ENCODE assay signal across 11 mouse cellular contexts in genomic region chr11:97813085-97813484, GRCm38 (mm10). TPM values are rescaled to one million over a fixed set of nuclear protein-coding genes. Genes with fewer than 3 reads are reported as not detected.
DNase-seq lines count a peak whose midpoint lies in the region; ATAC-seq and TF ChIP-seq lines count a peak whose summit lies in the region.
"Had no signal": no experiment of that assay in that cellular context is flagged by ENCODE, and none has a peak within 500 bp of the region (broad histone marks: within the 10 kb centered on the region; RNA-seq: fewer than 3 reads in every experiment).

No protein-coding gene starts in this region.

- H3K4me1 ChIP-seq in embryonic facial prominence, embryonic 13.5 days, result peaks cover 92% of the 10 kb centered on the region
- peaks cover 72% of the 10 kb centered on the region for H3K4me1 ChIP-seq in intestine, embryonic 14.5 days (replicated peaks; ENCODE audit: control insufficient read depth, insufficient read depth, low read length)
- H3K4me1 ChIP-seq in neural tube, embryonic 13.5 days (replicated peaks), result peaks cover 76% of the 10 kb centered on the region

- no peak overlapping the region for H3K4me2 ChIP-seq in embryonic facial prominence, embryonic 13.5 days
- no peak overlapping the region for H3K4me2 ChIP-seq in intestine, embryonic 14.5 days (ENCODE audit: low read length)
- peak overlapping the region; percentile 40 for H3K4me2 ChIP-seq in neural tube, embryonic 13.5 days

- no peaks in the 10 kb centered on the region for H3K27me3 ChIP-seq in embryonic facial prominence, embryonic 13.5 days
- no peaks in the 10 kb centered on the region for H3K27me3 ChIP-seq in intestine, embryonic 14.5 days (replicated peaks; ENCODE audit: control insufficient read depth, insufficient read depth, low read length)
- no peaks in the 10 kb centered on the region for H3K27me3 ChIP-seq in neural tube, embryonic 13.5 days

- TF ChIP-seq CTCF in left cerebral cortex, adult 2 months (IDR thresholded peaks at IDR 0.05), result no peak

- intact Hi-C loops in left cerebral cortex, adult 2 months (cut with DNase I), result no loop called here
- intact Hi-C loops in left cerebral cortex, postnatal 25 days (cut with DNase I), result no loop called here

- H3K27ac ChIP-seq in left cerebral cortex, adult 2 months, result peak overlapping the region; percentile 40
- H3K27ac ChIP-seq in embryonic facial prominence, embryonic 13.5 days, result peak overlapping the region; percentile 22; the same call in 1 of the 2 replicates
- H3K27ac ChIP-seq in intestine, embryonic 14.5 days (ENCODE audit: low read depth), result peak overlapping the region; percentile 62; the same call in 1 of the 2 replicates
- H3K27ac ChIP-seq in neural tube, embryonic 13.5 days (replicated peaks), result peak overlapping the region; percentile 90

- H3K9ac ChIP-seq in embryonic facial prominence, embryonic 13.5 days, result 0 out of 2 replicates have a peak overlapping the region, but pooled peaks have one; percentile 27
- no peak overlapping the region for H3K9ac ChIP-seq in intestine, embryonic 14.5 days (ENCODE audit: low read length)
- H3K9ac ChIP-seq in neural tube, embryonic 13.5 days, result peak overlapping the region; percentile 51

- H3K4me3 ChIP-seq in left cerebral cortex, adult 2 months, result no peak overlapping the region
- H3K4me3 ChIP-seq in embryonic facial prominence, embryonic 13.5 days, result no peak overlapping the region
- no peak overlapping the region for H3K4me3 ChIP-seq in intestine, embryonic 14.5 days (ENCODE audit: low read depth, low read length)
- H3K4me3 ChIP-seq in neural tube, embryonic 13.5 days, result no peak overlapping the region

- no peak for DNase-seq in left cerebral cortex, adult 2 months (ENCODE audit: extremely low spot score in 1 of 2, low spot score in 2 of 2)
- no peak for DNase-seq in left cerebral cortex, postnatal 25 days (ENCODE audit: low spot score in 2 of 2)
- no peak for DNase-seq in intestine, embryonic 14.5 days (ENCODE audit: low spot score)
- DNase-seq in urinary bladder, postnatal 14 days (ENCODE audit: low spot score), result no peak
- no peak for DNase-seq in spleen, postnatal 14 days (ENCODE audit: low spot score in 2 of 2)
- DNase-seq in ovary, postnatal 36 days (ENCODE audit: low spot score), result no peak
- DNase-seq: layer of hippocampus, adult 9-11 months; thymus, postnatal 14 days had no signal

- ATAC-seq in embryonic facial prominence, embryonic 13.5 days (ENCODE audit: insufficient number of reproducible peaks, insufficient read depth, low FRiP score, low TSS enrichment, low read depth), result no peak
- 0 out of 2 replicates have a peak, but pooled peaks have one; percentile 13 for ATAC-seq in intestine, embryonic 14.5 days (replicated peaks; ENCODE audit: low FRiP score, low TSS enrichment, low read depth)
- ATAC-seq in neural tube, embryonic 13.5 days (ENCODE audit: low read depth), result peak; percentile 24; the same call in 1 of the 2 replicates

- WGBS in embryonic facial prominence, embryonic 13.5 days, result 56% methylated on average over 7 of the region's 7 CpGs
- 42% methylated on average over 7 of the region's 7 CpGs for WGBS in intestine, embryonic 14.5 days
- WGBS in neural tube, embryonic 13.5 days, result 42% methylated on average over 7 of the region's 7 CpGs

- no peaks in the 10 kb centered on the region for H3K9me3 ChIP-seq in embryonic facial prominence, embryonic 13.5 days
- no peaks in the 10 kb centered on the region for H3K9me3 ChIP-seq in intestine, embryonic 14.5 days (ENCODE audit: control insufficient read depth, low read length)
- H3K9me3 ChIP-seq in neural tube, embryonic 13.5 days, result no peaks in the 10 kb centered on the region

- H3K36me3 ChIP-seq in embryonic facial prominence, embryonic 13.5 days, result peaks cover 70% of the 10 kb centered on the region
- peaks cover 73% of the 10 kb centered on the region for H3K36me3 ChIP-seq in intestine, embryonic 14.5 days (ENCODE audit: control insufficient read depth, insufficient read depth, low read length)
- peaks cover 60% of the 10 kb centered on the region for H3K36me3 ChIP-seq in neural tube, embryonic 13.5 days

RNA-seq across cellular contexts. Expression of gene Lasp1, which starts 14.3 kb away (rescaled TPM):
- 100 to 1,000 TPM; 174 to 191 TPM for total RNA-seq in left cerebral cortex, adult 2 months (2021)
- 100 to 1,000 TPM; 192 to 202 TPM for total RNA-seq in left cerebral cortex, postnatal 25 days (2021)
- polyA plus RNA-seq in embryonic facial prominence, embryonic 13.5 days (2015; fragmentation: Nextera tagmentation; extraction: Ambion mirVana), result 122 and 131 TPM in 2 replicates
- 85.1 and 88.6 TPM in 2 replicates for polyA plus RNA-seq in intestine, embryonic 14.5 days (2014; fragmentation: Nextera tagmentation; extraction: Ambion mirVana)
- 114 and 123 TPM in 2 replicates for polyA plus RNA-seq in neural tube, embryonic 13.5 days (2015; fragmentation: Nextera tagmentation; extraction: Ambion mirVana)

RNA-seq across cellular contexts. Expression of gene B230217C12Rik, which starts 27.5 kb away (rescaled TPM):
- 10 to 100 TPM; 77.6 to 78.9 TPM for total RNA-seq in left cerebral cortex, adult 2 months (2021)
- 10 to 100 TPM; 75.4 to 75.9 TPM for total RNA-seq in left cerebral cortex, postnatal 25 days (2021)
- polyA plus RNA-seq in embryonic facial prominence, embryonic 13.5 days (2015; fragmentation: Nextera tagmentation; extraction: Ambion mirVana), result 10.5 and 11.8 TPM in 2 replicates
- polyA plus RNA-seq in intestine, embryonic 14.5 days (2014; fragmentation: Nextera tagmentation; extraction: Ambion mirVana), result 8.1 and 9.5 TPM in 2 replicates
- polyA plus RNA-seq in neural tube, embryonic 13.5 days (2015; fragmentation: Nextera tagmentation; extraction: Ambion mirVana), result 31.0 and 32.3 TPM in 2 replicates

RNA-seq across cellular contexts. Expression of gene Rpl23, which starts 30.8 kb away (rescaled TPM):
- 100 to 1,000 TPM; 326 to 327 TPM for total RNA-seq in left cerebral cortex, adult 2 months (2021)
- total RNA-seq in left cerebral cortex, postnatal 25 days (2021), result 100 to 1,000 TPM; 340 to 351 TPM
- 596 and 632 TPM in 2 replicates for polyA plus RNA-seq in embryonic facial prominence, embryonic 13.5 days (2015; fragmentation: Nextera tagmentation; extraction: Ambion mirVana)
- polyA plus RNA-seq in intestine, embryonic 14.5 days (2014; fragmentation: Nextera tagmentation; extraction: Ambion mirVana), result 752 and 786 TPM in 2 replicates
- 351 and 415 TPM in 2 replicates for polyA plus RNA-seq in neural tube, embryonic 13.5 days (2015; fragmentation: Nextera tagmentation; extraction: Ambion mirVana)

RNA-seq across cellular contexts. Expression of gene 1700001P01Rik, which starts 37.4 kb away (rescaled TPM):
- 1 to 10 TPM in 1 of 2 experiments, not detected in 1; 1.0 TPM for total RNA-seq in left cerebral cortex, adult 2 months (2021)
- under 1 TPM; 0.62 to 0.78 TPM for total RNA-seq in left cerebral cortex, postnatal 25 days (2021)
- 0.62 and 0.84 TPM in 2 replicates for polyA plus RNA-seq in embryonic facial prominence, embryonic 13.5 days (2015; fragmentation: Nextera tagmentation; extraction: Ambion mirVana)
- polyA plus RNA-seq in intestine, embryonic 14.5 days (2014; fragmentation: Nextera tagmentation; extraction: Ambion mirVana), result 0.31 TPM in 2 replicates
- 0.67 TPM in 1 of 2 replicates, not detected in the other for polyA plus RNA-seq in neural tube, embryonic 13.5 days (2015; fragmentation: Nextera tagmentation; extraction: Ambion mirVana)
- polyA plus RNA-seq: embryonic facial prominence, embryonic 14.5 days had no signal

RNA-seq across cellular contexts. Expression of gene Cwc25, which starts 46.7 kb away (rescaled TPM):
- 10 to 100 TPM; 19.5 to 21.3 TPM for total RNA-seq in left cerebral cortex, adult 2 months (2021)
- 10 to 100 TPM; 18.7 to 20.2 TPM for total RNA-seq in left cerebral cortex, postnatal 25 days (2021)
- polyA plus RNA-seq in embryonic facial prominence, embryonic 13.5 days (2015; fragmentation: Nextera tagmentation; extraction: Ambion mirVana), result 22.5 and 23.3 TPM in 2 replicates
- 10.5 and 11.8 TPM in 2 replicates for polyA plus RNA-seq in intestine, embryonic 14.5 days (2014; fragmentation: Nextera tagmentation; extraction: Ambion mirVana)
- polyA plus RNA-seq in neural tube, embryonic 13.5 days (2015; fragmentation: Nextera tagmentation; extraction: Ambion mirVana), result 18.8 and 19.1 TPM in 2 replicates

Comparison
In these comparisons a context has a peak if more than half of its experiments do, and no peak if none do; other contexts are left out.
1. H3K27ac ChIP-seq: peak in every context shown above with its lines; median percentile 90 in neural tube, embryonic 13.5 days; 62 in intestine, embryonic 14.5 days; 40 in left cerebral cortex, adult 2 months; 22 in embryonic facial prominence, embryonic 13.5 days.